Mouse (Mus musculus) hindbrain, embryonic 16.5 days (tissue): ENCODE data around the gene Shank2. TPM values are rescaled to one million over a fixed set of nuclear protein-coding genes. Genes with fewer than 3 reads are reported as not detected.

Experiments
- ATAC-seq: fragments of 200-750 bp; cut with Nextera tagmentation; 2 replicates; pipeline ENCODE4 v1.8.0; 2017; ENCODE audit warnings: moderate TSS enrichment, moderate library complexity
- H3K27ac ChIP-seq: fragments of 300-500 bp; sonication (generic); 2 replicates; pipeline ENCODE4 v1.5.1; 2014; ENCODE audit warnings: low read depth, mild to moderate bottlenecking, control low read depth, low read length, moderate library complexity
- H3K27me3 ChIP-seq: fragments of 300-500 bp; sonication (generic); replicated peaks from 2 replicates; pipeline ENCODE4 v1.6.1; 2014; ENCODE audit warnings: low read length; ENCODE audit not compliant: control insufficient read depth, insufficient read depth
- H3K36me3 ChIP-seq: fragments of 300-500 bp; sonication (generic); 2 replicates; pipeline ENCODE4 v1.6.1; 2014; ENCODE audit warnings: mild to moderate bottlenecking, low read length, moderate library complexity, mixed read lengths; ENCODE audit not compliant: control insufficient read depth, insufficient read depth
- H3K4me1 ChIP-seq: fragments of 300-500 bp; sonication (generic); 2 replicates; pipeline ENCODE4 v1.6.1; 2014; ENCODE audit warnings: low read depth, low read length; ENCODE audit not compliant: control insufficient read depth, insufficient read depth
- H3K4me2 ChIP-seq: fragments of 300-500 bp; sonication (generic); 2 replicates; pipeline ENCODE4 v1.6.1; 2014; ENCODE audit warnings: mild to moderate bottlenecking, low read length, control low read depth, moderate library complexity
- H3K4me3 ChIP-seq: fragments of 300-500 bp; sonication (generic); 2 replicates; pipeline ENCODE4 v1.5.1; 2014; ENCODE audit warnings: mild to moderate bottlenecking, low read length, control low read depth, moderate library complexity
- H3K9ac ChIP-seq: fragments of 300-500 bp; sonication (generic); 2 replicates; pipeline ENCODE4 v1.6.1; 2014; ENCODE audit warnings: low read depth, mild to moderate bottlenecking, control low read depth, low read length, moderate library complexity
- H3K9me3 ChIP-seq: fragments of 300-500 bp; sonication (generic); 2 replicates; pipeline ENCODE4 v1.6.1; 2014; ENCODE audit warnings: mild to moderate bottlenecking, low read length, moderate library complexity; ENCODE audit not compliant: control insufficient read depth
- WGBS: fragments of 180-500 bp; shearing (Covaris S2); extraction: QIAGEN DNeasy Blood & Tissue Kit; methylation state at CpG from one replicate; pipeline ENCODE4 v1.1.7; 2014; 5-methylcytosine and 5-hydroxymethylcytosine counted together
- polyA plus RNA-seq: library from polyadenylated mRNA; unstranded; fragments of >200 nt; fragmentation: Nextera tagmentation; extraction: Ambion mirVana; gene quantifications from 2 replicates; pipeline ENCODE4 v1.2.1, GENCODE M21; 2015

Gene Shank2
- polyA plus RNA-seq, 1 experiment from 2014 or later, result 9.0 TPM

- Histone ChIP-seq H3K27ac (no peak overlapping the region), H3K4me1 (peaks cover 6% of the 10 kb centered on the region; the same call in 1 of the 2 replicates), H3K4me2 (no peak overlapping the region), H3K36me3 (no peaks in the 10 kb centered on the region), H3K4me3 (no peak overlapping the region), H3K9me3 (no peaks in the 10 kb centered on the region), H3K27me3 (no peaks in the 10 kb centered on the region), H3K9ac (no peak overlapping the region)
- WGBS, result 83% methylated on average over 2 of the region's 2 CpGs
- ATAC-seq, result no peak
Measured at GRCm38 (mm10) chr7:144139691-144140090, 138.0 kb downstream of the Shank2 start.

GRCm38 (mm10) chr7:144140470-144140869, 138.7 kb downstream of the Shank2 start:
- Histone ChIP-seq H3K4me2 (no peak overlapping the region), H3K9me3 (no peaks in the 10 kb centered on the region), H3K9ac (no peak overlapping the region), H3K4me3 (no peak overlapping the region), H3K27ac (no peak overlapping the region), H3K27me3 (no peaks in the 10 kb centered on the region), H3K36me3 (no peaks in the 10 kb centered on the region), H3K4me1 (peaks cover 6% of the 10 kb centered on the region; the same call in 1 of the 2 replicates)
- WGBS, result 45% methylated on average over 3 of the region's 3 CpGs
- ATAC-seq, result no peak

GRCm38 (mm10) chr7:144142036-144142435, 140.3 kb downstream of the Shank2 start:
- Histone ChIP-seq H3K27ac (no peak overlapping the region), H3K4me2 (no peak overlapping the region), H3K4me1 (peaks cover 6% of the 10 kb centered on the region; the same call in 1 of the 2 replicates), H3K36me3 (no peaks in the 10 kb centered on the region), H3K27me3 (no peaks in the 10 kb centered on the region), H3K9me3 (no peaks in the 10 kb centered on the region), H3K9ac (no peak overlapping the region), H3K4me3 (no peak overlapping the region)
- 56% methylated on average over 4 of the region's 4 CpGs for WGBS
- ATAC-seq, result no peak

- Histone ChIP-seq H3K4me1 (peaks cover 8% of the 10 kb centered on the region; the same call in 1 of the 2 replicates), H3K36me3 (no peaks in the 10 kb centered on the region), H3K9ac (no peak overlapping the region), H3K27ac (no peak overlapping the region), H3K4me2 (no peak overlapping the region), H3K4me3 (no peak overlapping the region), H3K9me3 (no peaks in the 10 kb centered on the region), H3K27me3 (no peaks in the 10 kb centered on the region)
- 0 out of 2 replicates have a peak, but pooled peaks have one; percentile 60 for ATAC-seq
- 23% methylated on average over 2 of the region's 2 CpGs for WGBS
Measured at GRCm38 (mm10) chr7:144143941-144144340, 142.2 kb downstream of the Shank2 start.

- 0 out of 2 replicates have a peak, but pooled peaks have one; percentile 17 for ATAC-seq
- no peaks in the 10 kb centered on the region for H3K36me3 ChIP-seq
- no peaks in the 10 kb centered on the region for H3K27me3 ChIP-seq
- no peak overlapping the region for H3K27ac ChIP-seq
- H3K9me3 ChIP-seq, result no peaks in the 10 kb centered on the region
- no peak overlapping the region for H3K9ac ChIP-seq
- 73% methylated on average over 4 of the region's 4 CpGs for whole genome bisulfite sequencing
- no peak overlapping the region for H3K4me2 ChIP-seq
- H3K4me3 ChIP-seq, result no peak overlapping the region
- peaks cover 5% of the 10 kb centered on the region; the same call in 1 of the 2 replicates for H3K4me1 ChIP-seq
Measured at GRCm38 (mm10) chr7:144148111-144148510, 146.4 kb downstream of the Shank2 start.

GRCm38 (mm10) chr7:144153124-144153523, 151.4 kb downstream of the Shank2 start:
- ATAC-seq, result no peak
- Histone ChIP-seq H3K4me1 (peaks cover 3% of the 10 kb centered on the region; the same call in 1 of the 2 replicates), H3K27me3 (no peaks in the 10 kb centered on the region), H3K9me3 (no peaks in the 10 kb centered on the region), H3K27ac (no peak overlapping the region), H3K4me3 (no peak overlapping the region), H3K4me2 (no peak overlapping the region), H3K9ac (no peak overlapping the region), H3K36me3 (no peaks in the 10 kb centered on the region)
- 76% methylated on average over 4 of the region's 4 CpGs for WGBS

GRCm38 (mm10) chr7:144153682-144154081, 152.0 kb downstream of the Shank2 start:
- Histone ChIP-seq H3K36me3 (no peaks in the 10 kb centered on the region), H3K27ac (no peak overlapping the region), H3K9ac (no peak overlapping the region), H3K9me3 (no peaks in the 10 kb centered on the region), H3K27me3 (no peaks in the 10 kb centered on the region), H3K4me2 (no peak overlapping the region), H3K4me3 (no peak overlapping the region), H3K4me1 (no peaks in the 10 kb centered on the region)
- ATAC-seq, result peak; percentile 34; the same call in 1 of the 2 replicates
- WGBS, result 31% methylated on average over 8 of the region's 8 CpGs

- Histone ChIP-seq H3K4me3 (no peak overlapping the region), H3K9ac (no peak overlapping the region), H3K4me1 (no peaks in the 10 kb centered on the region), H3K9me3 (no peaks in the 10 kb centered on the region), H3K27me3 (no peaks in the 10 kb centered on the region), H3K36me3 (no peaks in the 10 kb centered on the region), H3K27ac (no peak overlapping the region), H3K4me2 (no peak overlapping the region)
- 91% methylated on average over 8 of the region's 8 CpGs for WGBS
- no peak for ATAC-seq
Measured at GRCm38 (mm10) chr7:144157936-144158335, 156.2 kb downstream of the Shank2 start.

GRCm38 (mm10) chr7:144159556-144159955, 157.8 kb downstream of the Shank2 start:
- Histone ChIP-seq H3K27me3 (no peaks in the 10 kb centered on the region), H3K27ac (no peak overlapping the region), H3K9me3 (no peaks in the 10 kb centered on the region), H3K9ac (no peak overlapping the region), H3K4me3 (no peak overlapping the region), H3K4me1 (no peaks in the 10 kb centered on the region), H3K36me3 (no peaks in the 10 kb centered on the region), H3K4me2 (no peak overlapping the region)
- ATAC-seq, result peak; percentile 40
- 60% methylated on average over 8 of the region's 8 CpGs for WGBS

- no peak overlapping the region for H3K9ac ChIP-seq
- no peak overlapping the region for H3K4me3 ChIP-seq
- ATAC-seq, result no peak
- no peak overlapping the region for H3K4me2 ChIP-seq
- H3K36me3 ChIP-seq, result no peaks in the 10 kb centered on the region
- no peaks in the 10 kb centered on the region for H3K27me3 ChIP-seq
- H3K27ac ChIP-seq, result no peak overlapping the region
- H3K9me3 ChIP-seq, result no peaks in the 10 kb centered on the region
- H3K4me1 ChIP-seq, result no peaks in the 10 kb centered on the region
- WGBS, result 76% methylated on average over 2 of the region's 2 CpGs
Measured at GRCm38 (mm10) chr7:144160066-144160465, 158.3 kb downstream of the Shank2 start.
